Mouse (Mus musculus): Measurements from ENCODE around the gene Ptpre. TPM values are rescaled to one million over a fixed set of nuclear protein-coding genes. Genes with fewer than 3 reads are reported as not detected.
A peak's percentile ranks its signal among the peaks of the same experiment; 100 is the strongest.
"Not testable (repeated sequence)": the region's sequence is repeated elsewhere in the genome, so short reads cannot be mapped to it uniquely, and the experiment has no call there.

Gene Ptpre
- total RNA-seq, 2 experiments from 2014 or later = 3.5 to 4.2 TPM

DNA sequence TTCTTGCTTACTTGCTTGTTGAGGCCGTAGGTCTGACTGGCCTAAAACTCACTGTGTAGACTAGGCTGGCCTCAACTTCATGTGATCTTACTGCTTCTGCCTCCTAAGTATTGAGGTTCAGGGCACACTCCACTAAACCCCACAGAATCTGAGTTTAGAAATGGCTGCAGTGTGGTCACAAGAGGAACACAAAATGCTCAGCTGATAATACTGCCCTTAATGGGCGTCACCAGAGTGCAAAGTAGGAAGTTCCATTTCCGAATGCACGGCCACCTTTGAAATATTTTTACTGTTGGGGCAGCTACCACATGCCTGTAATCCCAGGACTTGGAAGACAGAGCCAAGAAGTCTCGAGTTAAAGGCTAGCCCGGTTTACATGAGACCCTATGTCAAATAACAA is 65.0 kb downstream of the Ptpre start:
- no peak for DNase-seq (ENCODE audit: low spot score in 2 of 2)

DNA sequence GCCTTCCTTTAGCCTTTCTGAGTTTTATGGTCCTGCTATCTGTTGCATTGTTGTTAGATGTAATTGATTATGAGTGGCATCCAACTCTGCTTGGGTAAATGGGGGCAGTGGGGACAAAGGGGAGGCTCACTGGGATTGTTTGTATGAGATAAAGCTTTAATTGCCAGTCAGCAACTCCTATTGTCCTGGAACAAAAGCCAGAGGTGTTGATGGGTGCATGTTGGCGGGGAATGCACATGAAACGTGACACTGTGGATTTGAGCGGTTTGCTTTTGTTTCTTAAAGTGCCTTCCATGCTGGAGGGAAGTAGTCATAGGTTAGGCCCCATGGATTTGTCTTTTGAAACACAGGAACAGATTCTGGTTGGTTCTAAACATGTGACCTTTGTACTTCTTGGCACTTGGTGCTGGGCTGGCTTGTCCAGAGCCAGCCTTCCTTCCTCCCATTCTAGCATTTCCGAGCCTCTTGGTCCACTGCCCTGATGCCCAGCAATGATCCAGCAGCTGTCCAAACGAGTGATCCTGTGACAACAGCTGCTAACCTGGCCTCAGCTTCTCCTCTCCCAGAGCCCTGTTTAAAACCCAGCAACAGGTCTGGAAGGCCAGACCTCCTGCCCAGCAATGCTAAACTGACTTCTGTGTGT is 65.7 kb downstream of the Ptpre start:
- DNase-seq (ENCODE audit: low spot score in 2 of 2) = no peak

DNA sequence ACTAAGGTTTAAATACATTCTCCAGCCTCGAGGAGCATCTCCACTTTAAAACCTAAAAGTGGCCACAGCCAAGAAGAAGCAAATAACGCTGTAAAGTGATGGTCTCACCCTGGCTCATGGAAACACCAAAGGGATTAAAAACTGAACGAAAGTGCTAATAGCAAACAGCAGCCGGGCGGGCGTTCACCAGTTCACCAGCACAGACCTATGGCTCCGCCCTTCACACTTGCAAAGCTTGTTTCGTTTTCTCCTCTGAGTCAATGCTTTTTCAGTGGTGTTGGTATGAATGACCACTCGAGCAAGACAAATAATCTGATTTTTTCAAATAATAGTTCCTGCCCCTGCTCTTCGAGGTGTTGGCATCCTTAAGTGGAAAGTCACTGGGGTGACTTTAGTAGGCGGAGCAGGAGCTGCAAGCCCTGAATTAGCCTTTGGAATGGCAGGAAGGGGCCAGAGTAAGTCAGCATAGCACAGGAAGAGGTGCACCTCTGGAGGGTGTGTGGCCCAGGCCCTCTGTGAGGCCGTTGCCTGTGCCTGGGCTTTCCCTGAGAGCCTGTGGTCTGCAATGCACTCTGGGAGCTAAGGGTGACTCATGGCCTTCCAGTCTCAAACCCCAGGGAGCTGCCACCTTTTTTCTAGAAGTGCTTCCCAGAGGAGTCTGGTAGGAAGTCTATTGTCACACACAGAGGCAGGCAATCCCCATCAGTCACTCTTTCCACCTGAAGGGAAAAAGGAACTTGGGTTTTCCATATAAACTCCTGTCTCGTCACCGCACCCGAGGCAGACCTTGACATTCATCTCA is 67.9 kb downstream of the Ptpre start:
- DNase-seq (ENCODE audit: low spot score in 2 of 2) = peak in 1 of 2 experiments; percentile 40

DNA sequence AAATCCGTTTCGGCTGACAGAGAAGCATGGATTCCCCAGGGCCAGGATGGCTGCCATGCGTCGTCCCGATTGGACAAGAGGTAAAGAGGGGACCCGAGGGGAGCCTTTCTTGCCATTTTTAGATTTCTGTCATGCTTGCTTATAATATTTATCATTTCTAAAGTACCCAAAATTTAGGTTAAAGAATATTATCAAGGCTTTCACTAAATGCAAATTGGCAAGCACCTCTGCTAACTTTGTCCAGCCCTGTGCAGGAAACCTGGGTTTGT is 68.5 kb downstream of the Ptpre start:
- DNase-seq (ENCODE audit: low spot score in 2 of 2) = no peak

DNA sequence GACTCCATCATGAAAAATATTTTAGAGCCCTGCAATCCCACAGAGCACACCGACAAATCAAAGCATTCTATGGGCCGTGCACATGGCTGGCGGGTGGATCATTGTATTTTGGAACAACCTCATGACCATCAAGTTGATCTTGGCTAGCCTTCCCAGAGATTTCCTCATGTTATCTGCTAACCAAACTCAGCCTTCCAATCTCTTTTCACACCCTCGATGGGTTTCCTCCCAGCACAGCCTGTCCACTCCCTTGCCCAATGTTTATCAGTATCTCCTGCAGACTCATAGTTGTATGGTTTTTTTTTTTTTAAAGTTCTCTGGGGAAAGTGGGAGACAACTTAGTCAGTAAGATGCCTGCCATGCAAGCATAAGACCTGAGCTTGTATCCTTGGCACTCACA is 70.9 kb downstream of the Ptpre start:
- DNase-seq (ENCODE audit: low spot score in 2 of 2) = no peak

DNA sequence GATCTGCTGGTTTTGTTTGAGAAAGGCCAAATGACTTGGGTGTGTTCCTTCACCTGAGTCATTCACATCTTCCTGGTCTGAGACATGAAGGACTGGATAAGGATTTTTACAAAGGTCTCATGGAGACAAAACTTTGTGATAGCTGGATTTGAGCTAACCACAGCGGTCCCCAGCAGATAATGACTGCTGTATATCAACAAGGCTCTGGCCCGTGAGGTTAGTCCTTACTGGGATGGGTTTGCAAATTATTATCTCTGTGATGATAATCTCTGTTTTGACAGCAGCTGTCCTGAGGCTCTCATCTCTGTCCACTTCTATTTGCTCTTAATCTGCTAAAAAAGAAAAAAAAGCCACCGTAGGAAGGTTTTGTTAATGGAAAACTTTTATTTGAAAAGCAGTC is 71.7 kb downstream of the Ptpre start:
- no peak for DNase-seq (ENCODE audit: low spot score in 2 of 2)

DNA sequence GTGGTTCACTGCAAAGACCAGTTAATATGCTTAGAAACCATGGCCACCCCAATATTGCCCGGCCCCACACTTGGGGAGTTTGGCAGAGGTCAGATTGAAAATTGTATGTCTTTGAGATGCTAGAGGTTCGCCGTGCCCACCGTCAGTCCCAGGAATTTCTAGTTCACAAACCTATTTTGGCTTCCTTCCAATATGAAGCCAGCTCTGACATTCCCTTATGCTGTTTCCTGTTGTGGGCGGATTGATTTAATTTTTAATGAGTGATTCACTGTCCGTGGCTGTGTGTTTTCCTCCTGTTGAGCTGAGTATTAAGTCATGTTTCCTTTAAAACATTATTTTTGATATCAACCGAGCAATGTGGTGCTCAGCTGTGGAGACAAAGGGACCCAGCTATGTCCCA is 72.4 kb downstream of the Ptpre start:
- no peak for DNase-seq (ENCODE audit: low spot score in 2 of 2)

DNA sequence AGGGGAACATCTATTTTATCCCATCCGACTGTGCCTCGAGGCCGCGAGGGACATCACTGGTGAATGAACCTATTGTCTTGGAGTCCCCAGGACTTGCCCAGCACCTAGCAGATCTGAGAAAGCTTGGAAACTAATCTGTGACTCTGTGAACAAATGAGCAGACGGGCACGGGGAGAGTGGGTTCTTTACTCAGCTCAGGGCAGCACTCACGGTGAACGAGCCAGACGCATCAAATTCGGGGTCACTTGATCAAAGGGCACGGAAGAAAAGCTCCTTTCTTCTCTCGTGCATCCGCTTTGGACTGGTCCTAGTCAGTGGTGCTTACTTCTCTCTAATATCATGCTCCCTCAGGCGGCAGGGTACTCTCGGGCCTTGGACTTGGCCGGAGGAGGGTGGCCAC is 75.0 kb downstream of the Ptpre start:
- no peak for DNase-seq (ENCODE audit: low spot score in 2 of 2)

DNA sequence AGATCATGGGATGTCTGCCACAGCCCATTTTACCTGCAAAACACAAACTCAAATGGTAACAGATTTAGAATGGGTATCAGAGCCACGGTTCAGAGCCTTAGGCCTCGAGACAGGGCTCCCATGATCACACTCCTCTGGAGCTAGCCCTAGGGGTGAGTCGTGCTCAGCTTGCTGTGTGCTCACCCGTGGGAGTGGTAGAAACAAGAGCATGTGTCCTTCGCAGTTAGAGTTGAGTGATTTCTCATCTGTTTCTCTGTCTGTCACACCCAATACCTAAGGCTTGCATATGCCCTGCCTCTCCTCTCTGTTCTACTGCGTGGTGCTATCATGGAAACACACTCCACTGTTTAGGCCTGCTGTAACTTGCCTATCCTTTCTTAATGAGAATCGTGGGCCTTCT is 75.5 kb downstream of the Ptpre start:
- DNase-seq (ENCODE audit: low spot score in 2 of 2) = no peak

DNA sequence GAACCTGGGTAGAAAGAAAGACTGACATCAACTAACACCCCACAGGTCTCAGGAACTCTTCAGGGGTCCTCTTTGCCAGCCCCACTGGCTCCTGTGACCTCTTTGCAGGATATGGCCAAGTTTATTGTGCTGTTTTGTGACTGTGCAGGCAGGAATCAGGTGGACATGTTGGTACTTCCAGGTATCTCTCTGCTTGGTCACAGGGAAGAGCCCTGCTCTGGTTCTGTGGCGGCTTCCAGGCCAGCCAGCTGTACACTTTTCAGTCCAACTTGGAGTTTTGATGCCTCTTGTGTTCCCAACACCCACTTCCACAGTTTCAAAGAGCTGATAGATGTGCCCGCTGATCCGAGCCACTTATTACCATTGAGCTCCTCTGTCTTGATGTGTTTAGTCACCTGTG is 76.1 kb downstream of the Ptpre start:
- DNase-seq (ENCODE audit: low spot score in 2 of 2) = no peak

DNA sequence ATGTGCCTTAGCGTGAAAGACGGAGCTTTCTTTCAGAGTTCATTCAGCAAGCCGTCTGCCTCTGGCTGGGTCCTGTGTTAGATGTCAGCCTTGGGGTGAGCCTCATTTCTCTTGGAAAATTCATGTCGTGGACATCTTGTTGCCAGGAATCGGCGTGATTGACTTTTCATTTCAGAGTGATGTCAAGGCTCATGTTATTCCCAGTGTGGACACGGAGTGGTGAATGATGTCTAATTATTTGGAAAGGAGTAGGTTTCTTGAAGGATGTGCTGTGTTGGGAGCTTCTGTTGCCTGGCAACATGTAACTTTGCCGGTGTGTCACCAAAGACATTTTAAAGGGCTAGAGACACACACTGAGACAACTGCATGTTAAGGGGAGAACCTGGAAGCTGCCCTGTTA is 77.6 kb downstream of the Ptpre start:
- no peak for DNase-seq (ENCODE audit: low spot score in 2 of 2)

DNA sequence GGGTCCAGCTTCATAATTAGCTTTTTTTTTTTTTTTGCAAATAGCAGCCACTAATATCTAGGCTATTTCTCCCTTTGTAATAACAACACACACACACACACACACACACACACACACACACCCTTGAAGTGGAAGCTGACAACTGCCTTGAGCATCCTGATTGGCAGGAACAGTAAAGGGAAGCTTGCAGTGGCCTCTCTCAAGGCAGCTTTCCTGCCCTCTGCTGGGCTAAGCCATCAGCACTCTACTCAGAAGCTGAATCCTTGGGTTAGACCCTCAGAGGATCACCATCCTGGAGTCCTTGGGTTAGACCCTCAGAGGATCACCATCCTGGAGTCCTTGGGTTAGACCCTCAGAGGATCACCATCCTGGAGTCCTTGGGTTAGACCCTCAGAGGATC is 79.2 kb downstream of the Ptpre start:
- not testable (repeated sequence) for DNase-seq (ENCODE audit: low spot score in 2 of 2)

DNA sequence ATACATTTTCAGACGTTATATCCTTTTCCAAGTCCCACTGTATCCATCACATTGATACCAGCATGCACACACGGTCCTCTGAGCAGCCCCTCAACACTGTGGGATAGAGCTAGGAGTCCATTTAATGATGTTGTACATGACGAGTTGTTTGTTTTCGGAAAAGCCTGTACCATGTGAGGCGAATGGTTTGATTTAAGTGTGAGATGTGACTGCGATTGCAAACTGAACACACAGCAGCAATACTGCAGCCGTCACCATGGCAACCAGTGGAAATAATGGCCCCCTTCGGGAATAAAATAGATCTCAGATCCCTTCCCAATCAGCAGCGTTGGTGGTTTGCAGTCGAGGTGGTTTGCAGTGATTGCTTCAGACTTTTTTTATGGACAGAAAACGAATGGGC is 80.5 kb downstream of the Ptpre start:
- DNase-seq (ENCODE audit: low spot score in 2 of 2) = no peak

DNA sequence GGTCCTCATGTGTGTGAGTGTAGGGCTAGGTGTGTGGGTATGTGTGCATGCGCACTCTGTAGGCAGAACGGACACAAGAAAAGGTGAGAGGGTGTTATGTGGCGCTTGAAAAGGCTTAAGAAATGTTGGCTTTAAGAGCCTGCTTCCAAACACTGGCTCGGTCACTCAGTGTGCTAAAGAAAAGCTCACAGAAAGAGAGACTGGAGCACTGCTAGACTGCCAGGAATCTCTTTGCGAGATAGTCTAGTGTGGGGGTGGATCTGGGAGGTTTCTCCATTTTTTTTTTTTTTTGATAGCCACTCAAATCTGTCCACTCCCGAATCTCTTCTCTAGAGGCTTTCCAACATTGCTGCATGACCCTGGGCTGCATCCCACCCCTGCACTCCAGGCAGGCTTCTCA is 84.4 kb downstream of the Ptpre start:
- no peak for DNase-seq (ENCODE audit: low spot score in 2 of 2)

DNA sequence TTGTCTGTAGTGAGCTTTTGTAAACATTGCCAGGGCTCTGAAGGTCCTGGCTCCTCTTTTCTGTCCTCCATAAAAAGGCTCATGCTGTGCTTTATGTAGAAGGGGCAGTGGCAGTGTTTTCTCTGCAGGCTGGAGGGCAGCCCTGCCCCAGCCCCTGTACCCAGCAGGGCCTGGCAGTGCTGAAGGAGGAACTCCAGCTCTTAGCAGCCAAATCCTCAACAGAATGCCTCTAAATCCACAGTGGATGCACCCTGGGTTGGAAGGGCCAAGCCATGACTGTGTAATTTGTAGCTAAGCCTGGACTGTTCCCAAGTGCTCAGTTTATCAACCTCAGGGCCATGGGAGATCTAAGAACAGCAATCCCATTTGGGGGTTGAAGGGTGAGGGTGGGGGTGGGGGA is 85.0 kb downstream of the Ptpre start:
- no peak for DNase-seq (ENCODE audit: low spot score in 2 of 2)

DNA sequence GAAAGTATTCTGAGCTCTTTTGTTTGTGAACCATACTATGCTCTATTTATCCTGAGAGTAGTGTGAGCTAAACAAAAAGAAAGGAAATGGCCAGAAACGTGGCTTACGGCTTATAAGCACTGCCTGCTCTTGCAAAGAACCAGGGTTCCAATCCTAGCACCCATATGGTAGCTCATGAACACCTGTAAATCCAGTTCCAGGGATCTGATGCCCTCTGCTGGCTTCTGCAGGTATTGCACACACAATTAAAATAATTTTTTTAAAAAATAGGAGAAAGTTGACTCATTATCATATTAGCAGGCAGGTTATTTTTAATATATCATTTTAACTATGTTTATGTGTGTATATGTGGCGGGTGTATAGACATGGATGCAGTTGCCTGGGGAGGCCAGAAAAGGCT is 87.6 kb downstream of the Ptpre start:
- DNase-seq (ENCODE audit: low spot score in 2 of 2) = no peak

DNA sequence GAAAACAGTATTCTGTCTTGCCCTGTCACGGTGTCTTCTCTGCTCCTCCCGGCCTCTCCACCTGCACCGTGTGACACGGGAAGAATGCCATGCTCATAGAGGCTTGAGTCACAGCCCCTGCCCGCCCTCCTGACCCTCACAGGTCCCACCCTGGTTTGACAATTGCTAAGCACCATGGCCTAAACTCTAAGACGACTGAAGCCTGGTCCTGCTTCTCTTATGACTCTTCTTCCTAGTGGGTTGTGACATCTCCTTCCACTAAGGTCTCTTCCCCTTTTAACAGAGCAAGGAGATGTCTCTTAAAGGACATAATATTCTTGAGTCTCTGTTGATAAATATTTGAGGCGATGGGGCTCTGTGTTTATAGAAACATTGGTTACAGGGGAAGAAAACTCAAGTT is 91.1 kb downstream of the Ptpre start:
- no peak for DNase-seq (ENCODE audit: low spot score in 2 of 2)

DNA sequence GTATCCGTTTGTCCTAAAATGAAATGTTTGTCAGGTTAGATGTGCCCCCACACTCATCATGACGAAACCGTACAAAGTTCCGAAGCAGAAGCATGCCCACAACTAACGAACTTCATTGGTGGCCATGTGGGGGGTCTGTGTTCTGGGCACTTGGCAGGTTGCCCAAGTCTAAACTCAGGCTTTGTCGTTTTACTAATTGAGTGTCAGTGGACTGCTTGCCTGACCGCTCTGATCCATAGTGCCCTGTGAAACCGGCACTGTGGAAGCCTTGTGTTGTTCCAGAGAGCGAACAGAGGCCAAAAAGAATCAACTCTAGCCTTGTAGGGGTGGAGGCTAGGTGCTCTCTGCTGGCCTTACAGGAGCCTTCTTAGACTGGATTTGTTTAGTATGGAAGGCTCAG is 91.7 kb downstream of the Ptpre start:
- no peak for DNase-seq (ENCODE audit: low spot score in 2 of 2)

DNA sequence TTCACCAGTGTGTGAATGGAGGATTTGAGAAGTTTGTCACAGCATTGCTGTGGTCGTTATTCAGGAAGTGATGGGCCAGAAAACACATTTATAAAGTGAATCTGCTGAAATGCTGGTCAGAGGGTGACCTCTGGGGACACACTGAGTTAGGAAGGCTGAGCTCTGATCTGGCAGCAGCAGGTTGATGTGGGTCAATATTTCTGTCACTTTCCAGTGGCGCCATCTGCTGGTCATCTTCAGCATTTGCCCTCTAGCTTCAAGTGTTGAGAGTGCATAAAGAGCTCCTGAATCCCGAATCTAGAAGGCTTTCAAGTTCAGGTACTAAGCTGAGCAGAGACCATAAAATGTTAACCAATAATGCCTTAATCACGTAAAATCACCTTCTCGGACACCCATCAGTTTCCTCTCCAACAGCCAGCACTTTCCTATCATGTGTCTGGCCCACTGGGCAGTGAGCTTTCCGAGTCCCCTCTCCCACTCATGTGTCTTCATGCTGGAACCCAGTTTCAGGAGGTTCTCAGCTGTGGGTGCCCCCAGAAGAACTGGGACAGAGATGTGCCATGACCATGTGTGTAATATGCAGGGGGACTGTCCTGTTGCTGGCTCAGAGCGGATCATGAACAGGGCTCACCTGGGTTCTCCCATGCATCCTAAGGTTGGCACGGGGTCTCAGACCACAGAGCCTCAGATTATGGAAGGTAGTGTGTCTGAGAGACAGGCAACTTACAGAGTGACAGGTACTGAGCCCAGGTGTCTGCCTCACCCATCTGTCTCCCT is 94.7 kb downstream of the Ptpre start:
- DNase-seq (ENCODE audit: low spot score in 2 of 2) = peak; percentile 76 to 79

DNA sequence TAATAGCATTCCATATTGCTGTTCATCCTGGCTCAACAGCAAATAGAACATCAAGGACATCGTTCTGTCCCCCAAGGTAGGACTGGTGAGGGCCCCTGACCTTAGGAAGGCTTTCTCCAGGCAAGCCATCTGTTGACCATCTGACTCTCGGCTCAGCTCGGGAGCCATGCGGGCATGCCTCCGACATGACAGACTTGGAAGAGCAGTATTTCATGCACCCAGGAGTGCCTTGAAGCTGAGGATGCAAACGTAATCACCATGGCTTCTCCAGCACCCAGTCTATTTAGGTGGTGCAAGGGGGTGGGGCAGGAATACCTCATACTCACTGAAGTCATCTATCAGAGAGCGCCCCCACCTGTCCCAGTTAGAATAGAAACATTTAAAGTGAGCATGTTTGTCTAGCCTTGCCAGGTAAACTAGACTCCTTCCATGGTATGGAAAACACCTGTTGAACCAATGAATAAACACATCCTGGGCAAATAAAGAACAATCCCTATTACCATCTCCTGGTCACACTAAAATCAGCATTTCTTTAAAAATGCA is 95.5 kb downstream of the Ptpre start:
- no peak for DNase-seq (ENCODE audit: low spot score in 2 of 2)

DNA sequence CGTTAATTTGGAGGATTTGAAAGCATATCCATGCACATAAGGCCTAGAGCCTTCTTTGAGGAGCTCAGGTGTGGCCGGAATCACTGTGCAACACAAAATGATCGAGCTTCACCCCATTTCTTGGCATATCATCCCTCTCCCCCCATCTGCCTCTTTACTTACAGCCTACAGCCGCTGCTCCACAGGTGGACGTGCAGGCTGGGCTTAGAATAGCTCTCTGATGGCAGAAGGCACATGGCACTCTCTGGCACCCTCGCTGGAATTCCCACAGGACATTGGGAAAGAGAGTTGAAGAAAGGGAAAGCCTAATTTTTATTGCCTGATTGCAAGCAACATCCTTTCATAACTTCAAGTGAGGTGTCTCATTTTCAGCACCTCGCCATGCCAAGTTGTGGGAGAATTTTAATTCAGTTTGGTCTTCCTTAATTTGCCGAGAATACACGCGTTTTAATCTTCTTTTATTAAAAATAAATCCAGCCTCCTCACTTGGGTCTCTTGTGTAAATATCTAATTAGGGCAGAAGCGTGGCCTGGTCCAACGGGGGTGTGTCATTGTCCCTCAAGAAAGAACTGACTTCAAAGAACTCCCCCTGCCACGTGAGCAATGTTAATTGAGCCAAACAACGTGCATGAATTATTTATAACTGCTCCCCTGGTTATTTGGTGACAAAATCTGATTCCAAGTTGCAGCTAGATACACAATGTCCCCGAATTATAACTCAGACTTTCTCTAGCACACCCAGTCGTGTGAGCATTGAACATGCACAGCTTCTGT is 97.8 kb downstream of the Ptpre start:
- no peak for DNase-seq (ENCODE audit: low spot score in 2 of 2)

Data from adrenal gland, adult 18-20 months (tissue).